Comparison of ENCODE assay signal across 8 mouse cellular contexts in the genomic region with DNA sequence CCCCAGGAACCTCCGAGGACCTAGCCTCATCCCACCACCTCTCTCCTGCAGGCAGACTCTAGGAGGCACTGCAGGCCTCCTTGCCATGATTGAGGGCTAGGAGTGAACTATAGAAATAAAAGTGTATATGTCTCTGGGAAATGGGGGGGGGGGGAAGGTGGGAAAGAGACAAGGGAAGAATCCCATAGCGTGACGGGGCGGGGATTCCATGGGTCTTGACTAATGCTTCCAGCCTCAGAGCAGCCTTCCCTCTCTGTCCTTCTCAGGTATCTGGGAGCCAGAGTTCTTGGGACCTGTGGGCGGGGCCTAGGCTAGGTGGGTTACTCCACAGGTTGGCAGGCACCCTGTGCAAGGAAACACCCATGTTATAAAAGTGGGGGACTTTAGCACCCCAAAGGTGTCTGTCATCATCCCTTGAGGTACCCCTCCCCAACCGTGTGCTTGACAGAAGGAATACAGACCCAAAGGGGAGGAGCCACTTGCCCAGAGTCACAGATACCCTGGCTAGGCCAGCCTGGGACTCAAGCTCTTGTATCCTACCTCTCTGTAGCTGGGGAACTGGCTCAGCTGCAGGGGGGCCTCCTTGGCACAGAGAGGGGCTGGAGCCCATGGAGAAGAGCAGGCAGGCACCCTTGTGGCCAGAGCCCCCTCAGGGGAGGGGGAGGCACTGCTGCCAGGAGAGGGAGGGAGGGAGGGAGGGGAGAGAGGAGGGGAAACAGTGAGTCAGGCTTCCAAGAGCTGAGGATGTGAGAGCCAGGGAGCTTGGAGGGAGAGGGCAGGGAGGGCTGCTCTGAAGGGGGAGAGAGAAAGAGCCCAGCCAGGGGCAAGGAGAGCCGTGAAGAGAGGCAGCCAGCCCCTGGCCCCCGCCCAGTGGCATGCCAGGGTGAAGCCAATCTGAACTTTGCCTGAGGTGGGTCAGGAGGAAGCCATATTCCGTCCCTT. TPM values are rescaled to one million over a fixed set of nuclear protein-coding genes. Genes with fewer than 3 reads are reported as not detected.
A peak's percentile ranks its signal among the peaks of the same experiment; 100 is the strongest.
DNase-seq lines count a peak whose midpoint lies in the region; ATAC-seq and TF ChIP-seq lines count a peak whose summit lies in the region.
"Had no signal": no experiment of that assay in that cellular context is flagged by ENCODE, and none has a peak within 500 bp of the region (broad histone marks: within the 10 kb centered on the region; RNA-seq: fewer than 3 reads in every experiment).

No protein-coding gene starts in this region.

- peak overlapping the region; percentile 94; the same call in 1 of the 2 replicates for H3K4me2 ChIP-seq in lung, embryonic 14.5 days
- H3K4me2 ChIP-seq in heart, embryonic 16.5 days (ENCODE audit: low read depth, low read length), result no peak overlapping the region; the same call in 1 of the 2 replicates
- peak overlapping the region; percentile 70; the same call in 1 of the 2 replicates for H3K4me2 ChIP-seq in midbrain, embryonic 12.5 days (replicated peaks)

- H3K36me3 ChIP-seq in lung, embryonic 14.5 days (ENCODE audit: insufficient read depth), result peaks cover 20% of the 10 kb centered on the region; the same call in 1 of the 2 replicates
- no peaks in the 10 kb centered on the region for H3K36me3 ChIP-seq in heart, embryonic 16.5 days (ENCODE audit: control insufficient read depth, insufficient read depth)
- 0 out of 2 replicates have a peak, but pooled peaks cover 4% of the 10 kb centered on the region for H3K36me3 ChIP-seq in midbrain, embryonic 12.5 days

- no peak for TF ChIP-seq POLR2A in cortical plate, adult 2 months (IDR thresholded peaks at IDR 0.05; ENCODE audit: extremely low read depth, insufficient read depth, low read length)

- H3K4me1 ChIP-seq in lung, embryonic 14.5 days (ENCODE audit: insufficient read depth), result peaks cover 45% of the 10 kb centered on the region
- peaks cover 28% of the 10 kb centered on the region for H3K4me1 ChIP-seq in cortical plate, adult 2 months (ENCODE audit: control insufficient read depth, insufficient read depth, low read length)
- peaks cover 58% of the 10 kb centered on the region for H3K4me1 ChIP-seq in heart, embryonic 16.5 days (ENCODE audit: control insufficient read depth, insufficient read depth, low read length)
- H3K4me1 ChIP-seq in midbrain, embryonic 12.5 days, result peaks cover 81% of the 10 kb centered on the region

- peak; percentile 32; the same call in 1 of the 2 replicates for TF ChIP-seq CTCF in lung, embryonic 14.5 days (IDR thresholded peaks at IDR 0.05; ENCODE audit: low read depth)
- TF ChIP-seq CTCF in cortical plate, adult 2 months (IDR thresholded peaks at IDR 0.05; ENCODE audit: extremely low read depth, insufficient read depth, low read length), result peak; percentile 20; the same call in 1 of the 2 replicates

- peak; percentile 59 for DNase-seq in lung, embryonic 14.5 days
- no peak for DNase-seq in lung, postnatal 25 days (ENCODE audit: low spot score)
- DNase-seq in testis, postnatal 10 days (ENCODE audit: low spot score), result no peak
- no peak for DNase-seq in layer of hippocampus, adult 9-11 months

- H3K4me3 ChIP-seq in lung, embryonic 14.5 days (ENCODE audit: low read depth, low read length), result no peak overlapping the region
- H3K4me3 ChIP-seq in cortical plate, adult 2 months (ENCODE audit: insufficient read depth, low read length), result no peak overlapping the region
- H3K4me3 ChIP-seq in heart, embryonic 16.5 days (ENCODE audit: low read length), result no peak overlapping the region
- 0 out of 2 replicates have a peak overlapping the region, but pooled peaks have one; percentile 2 for H3K4me3 ChIP-seq in midbrain, embryonic 12.5 days

- peak; percentile 7; the same call in 1 of the 2 replicates for ATAC-seq in lung, embryonic 14.5 days (ENCODE audit: insufficient read depth)
- ATAC-seq in heart, embryonic 16.5 days (replicated peaks; ENCODE audit: extremely low read depth, insufficient read depth, low FRiP score), result 0 out of 2 replicates have a peak, but pooled peaks have one; percentile 2
- ATAC-seq in midbrain, embryonic 12.5 days (ENCODE audit: low FRiP score, low read depth), result no peak

- no peaks in the 10 kb centered on the region for H3K27me3 ChIP-seq in lung, embryonic 14.5 days (ENCODE audit: insufficient read depth, low read length)
- H3K27me3 ChIP-seq in heart, embryonic 16.5 days (ENCODE audit: control insufficient read depth, insufficient read depth, low read length), result no peaks in the 10 kb centered on the region
- H3K27me3 ChIP-seq in midbrain, embryonic 12.5 days, result peaks cover 8% of the 10 kb centered on the region

- H3K27ac ChIP-seq in lung, embryonic 14.5 days (ENCODE audit: low read depth), result peak overlapping the region; percentile 71
- no peak overlapping the region for H3K27ac ChIP-seq in cortical plate, adult 2 months (ENCODE audit: insufficient read depth, low read length)
- peak overlapping the region; percentile 47 for H3K27ac ChIP-seq in heart, embryonic 16.5 days (ENCODE audit: low read length)
- peak overlapping the region; percentile 35; the same call in 1 of the 2 replicates for H3K27ac ChIP-seq in midbrain, embryonic 12.5 days (replicated peaks)
- H3K27ac ChIP-seq: macrophage had no signal

- H3K9me3 ChIP-seq in lung, embryonic 14.5 days (ENCODE audit: low read depth, low read length), result no peaks in the 10 kb centered on the region
- no peaks in the 10 kb centered on the region for H3K9me3 ChIP-seq in heart, embryonic 16.5 days (replicated peaks; ENCODE audit: control insufficient read depth, low read length)
- no peaks in the 10 kb centered on the region for H3K9me3 ChIP-seq in midbrain, embryonic 12.5 days

- 25% methylated on average over 9 of the region's 9 CpGs for WGBS in lung, embryonic 14.5 days
- 40% methylated on average over 9 of the region's 9 CpGs for WGBS in heart, embryonic 16.5 days
- WGBS in midbrain, embryonic 12.5 days, result 28% methylated on average over 9 of the region's 9 CpGs

- peak overlapping the region; percentile 22; the same call in 1 of the 2 replicates for H3K9ac ChIP-seq in lung, embryonic 14.5 days
- peak overlapping the region; percentile 16; the same call in 1 of the 2 replicates for H3K9ac ChIP-seq in heart, embryonic 16.5 days (ENCODE audit: low read length)
- peak overlapping the region; percentile 29 for H3K9ac ChIP-seq in midbrain, embryonic 12.5 days (replicated peaks)

RNA-seq across cellular contexts. Expression of a gene that starts 4.9 kb away (rescaled TPM):
- polyA plus RNA-seq in lung, embryonic 14.5 days (2014; fragmentation: Nextera tagmentation; extraction: Ambion mirVana), result 10.2 and 10.5 TPM in 2 replicates
- polyA plus RNA-seq in cortical plate, adult 2 months (2012; rRNA removed), result 23.8 and 26.4 TPM in 2 replicates
- polyA plus RNA-seq in heart, embryonic 16.5 days (2015; fragmentation: Nextera tagmentation; extraction: Ambion mirVana), result 7.1 and 7.2 TPM in 2 replicates
- 8.9 and 9.1 TPM in 2 replicates for polyA plus RNA-seq in midbrain, embryonic 12.5 days (2016; fragmentation: Nextera tagmentation; extraction: Ambion mirVana)

RNA-seq across cellular contexts. Expression of a gene that starts 42.1 kb away (rescaled TPM):
- 0.46 and 0.66 TPM in 2 replicates for polyA plus RNA-seq in lung, embryonic 14.5 days (2014; fragmentation: Nextera tagmentation; extraction: Ambion mirVana)
- 0.11 and 0.15 TPM in 2 replicates for polyA plus RNA-seq in cortical plate, adult 2 months (2012; rRNA removed)
- 0.70 and 1.4 TPM in 2 replicates for polyA plus RNA-seq in heart, embryonic 16.5 days (2015; fragmentation: Nextera tagmentation; extraction: Ambion mirVana)
- polyA plus RNA-seq in midbrain, embryonic 12.5 days (2016; fragmentation: Nextera tagmentation; extraction: Ambion mirVana), result 0.08 and 0.12 TPM in 2 replicates
